Mouse (Mus musculus): ENCODE measurements around the gene Cdkn3. TPM values are rescaled to one million over a fixed set of nuclear protein-coding genes. Genes with fewer than 3 reads are reported as not detected.
A peak's percentile ranks its signal among the peaks of the same experiment; 100 is the strongest.

Cdkn3 gene
- 50.1 and 57.5 TPM in 2 replicates for polyA plus RNA-seq (2014; fragmentation: Nextera tagmentation; extraction: Ambion mirVana)

DNA sequence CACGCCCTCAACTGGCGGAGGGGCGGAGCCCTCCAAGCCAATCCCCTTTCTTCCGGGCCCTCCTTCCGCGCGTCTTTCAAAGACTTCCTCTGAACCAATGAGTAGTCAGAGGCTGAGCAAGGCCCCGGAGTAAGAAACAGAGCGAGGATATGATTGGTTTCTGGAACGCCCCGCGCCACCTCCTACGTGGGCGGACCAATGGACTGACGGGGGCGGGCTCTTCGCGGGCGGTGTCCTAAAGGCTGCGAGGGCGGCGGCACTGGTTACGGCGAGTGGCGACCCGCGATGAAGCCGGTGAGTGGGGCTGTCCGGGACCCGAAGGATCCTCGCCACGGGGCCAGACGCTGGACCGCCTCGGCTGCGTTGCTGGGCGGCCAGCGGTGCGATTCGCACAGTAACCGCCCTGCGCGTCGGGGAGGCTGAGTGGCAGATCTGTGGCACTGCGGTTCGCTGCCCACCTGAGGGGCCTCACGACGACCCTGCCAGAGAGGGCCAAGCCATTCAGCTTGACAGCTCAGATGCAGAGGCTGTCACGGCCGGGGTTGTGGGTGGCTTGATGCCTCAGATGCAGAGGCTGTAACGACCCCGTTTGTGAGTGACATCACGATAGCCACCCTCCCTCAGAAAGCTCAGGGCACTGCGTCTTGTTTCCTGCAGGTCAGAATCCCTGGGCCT is at the start of gene Cdkn3:
Cdkn3 (plus strand) TSS at position 187 of the 675 bp plus-strand sequence.
- Histone ChIP-seq H3K9ac (ENCODE audit: low read length) (peak within 1 kb of the TSS; percentile 83), H3K9me3 (ENCODE audit: control insufficient read depth, low read length) (no peaks in the 10 kb centered on the region), H3K4me2 (ENCODE audit: low read length) (peak within 1 kb of the TSS; percentile 90), H3K4me3 (ENCODE audit: control insufficient read depth in 1 of 2, insufficient read depth in 1 of 2, low read depth in 1 of 2, low read length in 2 of 2) (peak within 1 kb of the TSS; percentile 68 to 82), H3K27me3 (ENCODE audit: control insufficient read depth, insufficient read depth, low read length) (no peaks in the 10 kb centered on the region), H3K4me1 (ENCODE audit: control insufficient read depth in 2 of 2, insufficient read depth in 2 of 2, low read length in 2 of 2) (peaks cover 2 to 13% of the 10 kb centered on the region in 2 experiments; a peak in 2 of 4 replicates), H3K27ac (replicated peaks in 1 of 2; ENCODE audit: control insufficient read depth in 1 of 2, insufficient read depth in 1 of 2, low read depth in 2 of 2, low read length in 2 of 2) (no peak within 1 kb of the TSS), H3K36me3 (ENCODE audit: control insufficient read depth, insufficient read depth, low read length) (peaks cover 11% of the 10 kb centered on the region; the same call in 1 of the 2 replicates)
- ATAC-seq (ENCODE audit: insufficient number of reproducible peaks, insufficient read depth, low FRiP score, low read depth), result peak; percentile 99
- WGBS, result under 1% methylated on average over 54 of the region's 54 CpGs

DNA sequence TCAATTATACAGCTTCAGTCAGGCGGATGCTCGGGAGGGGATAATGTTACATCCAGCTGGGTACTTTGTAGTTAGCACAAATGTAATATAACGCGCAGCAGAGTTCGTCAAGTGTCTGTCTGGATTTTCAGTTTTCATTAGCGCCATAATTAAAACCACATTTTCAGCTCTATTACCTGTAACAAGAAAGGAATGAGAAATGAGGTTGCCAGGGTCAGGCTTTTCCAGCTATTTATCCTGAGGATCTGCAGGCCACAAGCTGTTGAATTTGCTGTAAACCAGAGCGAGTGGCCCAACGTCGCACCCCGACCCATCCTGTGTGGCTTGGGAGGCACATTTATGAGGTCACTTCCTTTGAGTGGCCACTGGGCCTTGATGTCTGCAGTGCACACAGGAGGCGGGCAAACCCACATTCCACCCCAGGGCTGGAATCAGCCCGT is 41.8 kb upstream of the Cdkn3 start:
- WGBS, result 69% methylated on average over 12 of the region's 12 CpGs
- Histone ChIP-seq H3K27me3 (ENCODE audit: control insufficient read depth, insufficient read depth, low read length) (no peaks in the 10 kb centered on the region), H3K4me3 (ENCODE audit: control insufficient read depth in 1 of 2, insufficient read depth in 1 of 2, low read depth in 1 of 2, low read length in 2 of 2) (no peak overlapping the region), H3K27ac (replicated peaks in 1 of 2; ENCODE audit: control insufficient read depth in 1 of 2, insufficient read depth in 1 of 2, low read depth in 2 of 2, low read length in 2 of 2) (no peak overlapping the region), H3K9me3 (ENCODE audit: control insufficient read depth, low read length) (no peaks in the 10 kb centered on the region), H3K4me2 (ENCODE audit: low read length) (no peak overlapping the region), H3K9ac (ENCODE audit: low read length) (no peak overlapping the region), H3K36me3 (ENCODE audit: control insufficient read depth, insufficient read depth, low read length) (no peaks in the 10 kb centered on the region), H3K4me1 (ENCODE audit: control insufficient read depth in 2 of 2, insufficient read depth in 2 of 2, low read length in 2 of 2) (no peaks in the 10 kb centered on the region)
- no peak for ATAC-seq (ENCODE audit: insufficient number of reproducible peaks, insufficient read depth, low FRiP score, low read depth)

DNA sequence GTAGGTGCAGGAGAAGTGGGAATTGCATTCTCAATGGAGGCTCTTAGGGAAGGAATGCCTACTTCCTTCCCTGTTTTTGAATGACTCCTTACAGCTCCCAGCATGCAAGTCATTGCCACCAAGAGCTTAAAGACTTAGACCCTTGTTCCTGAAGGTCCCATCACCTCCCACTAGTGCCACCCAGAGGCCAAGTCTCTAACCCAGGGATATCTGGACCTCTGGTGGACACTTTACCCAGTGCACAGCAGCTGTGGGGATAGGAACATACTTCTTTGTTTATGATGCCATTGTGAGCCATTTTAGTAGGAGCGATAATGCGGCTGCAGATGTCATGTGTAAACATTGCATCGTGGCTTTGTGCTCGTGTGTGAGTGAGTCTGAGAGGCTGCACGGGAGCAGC is 38.3 kb upstream of the Cdkn3 start:
- no peak overlapping the region for H3K27ac ChIP-seq (replicated peaks in 1 of 2; ENCODE audit: control insufficient read depth in 1 of 2, insufficient read depth in 1 of 2, low read depth in 2 of 2, low read length in 2 of 2)
- no peak for ATAC-seq (ENCODE audit: insufficient number of reproducible peaks, insufficient read depth, low FRiP score, low read depth)
- no peak overlapping the region for H3K4me3 ChIP-seq (ENCODE audit: control insufficient read depth in 1 of 2, insufficient read depth in 1 of 2, low read depth in 1 of 2, low read length in 2 of 2)
- H3K4me1 ChIP-seq (ENCODE audit: control insufficient read depth in 2 of 2, insufficient read depth in 2 of 2, low read length in 2 of 2), result no peaks in the 10 kb centered on the region
- H3K9ac ChIP-seq (ENCODE audit: low read length), result no peak overlapping the region
- no peaks in the 10 kb centered on the region for H3K9me3 ChIP-seq (ENCODE audit: control insufficient read depth, low read length)
- WGBS, result 65% methylated on average over 5 of the region's 5 CpGs
- H3K4me2 ChIP-seq (ENCODE audit: low read length), result no peak overlapping the region
- H3K27me3 ChIP-seq (ENCODE audit: control insufficient read depth, insufficient read depth, low read length), result no peaks in the 10 kb centered on the region
- H3K36me3 ChIP-seq (ENCODE audit: control insufficient read depth, insufficient read depth, low read length), result no peaks in the 10 kb centered on the region

DNA sequence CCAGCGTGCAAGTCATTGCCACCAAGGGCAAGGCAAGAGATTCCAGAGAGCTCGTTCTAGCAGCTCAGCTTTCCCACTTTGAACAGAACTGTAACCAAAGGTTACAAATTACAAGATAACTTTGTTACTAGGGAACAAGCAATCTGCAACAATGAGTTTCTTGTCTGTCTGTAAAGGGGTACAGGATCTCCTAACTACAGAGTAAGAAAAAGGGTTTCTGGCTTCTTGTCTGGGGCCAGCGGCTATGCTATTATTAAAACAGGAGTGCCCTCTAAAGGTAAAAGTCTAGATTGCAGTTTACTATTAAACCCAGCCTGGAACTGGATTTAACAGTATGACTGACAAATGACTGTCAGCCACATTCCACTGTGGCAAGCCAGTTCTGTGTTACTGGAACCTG is 36.5 kb upstream of the Cdkn3 start:
- no peak overlapping the region for H3K4me2 ChIP-seq (ENCODE audit: low read length)
- no peaks in the 10 kb centered on the region for H3K4me1 ChIP-seq (ENCODE audit: control insufficient read depth in 2 of 2, insufficient read depth in 2 of 2, low read length in 2 of 2)
- H3K9me3 ChIP-seq (ENCODE audit: control insufficient read depth, low read length), result no peaks in the 10 kb centered on the region
- no peak overlapping the region for H3K27ac ChIP-seq (replicated peaks in 1 of 2; ENCODE audit: control insufficient read depth in 1 of 2, insufficient read depth in 1 of 2, low read depth in 2 of 2, low read length in 2 of 2)
- no peak for ATAC-seq (ENCODE audit: insufficient number of reproducible peaks, insufficient read depth, low FRiP score, low read depth)
- WGBS, result 33% methylated on average over 3 of the region's 3 CpGs
- H3K27me3 ChIP-seq (ENCODE audit: control insufficient read depth, insufficient read depth, low read length), result no peaks in the 10 kb centered on the region
- H3K4me3 ChIP-seq (ENCODE audit: control insufficient read depth in 1 of 2, insufficient read depth in 1 of 2, low read depth in 1 of 2, low read length in 2 of 2), result no peak overlapping the region
- no peak overlapping the region for H3K9ac ChIP-seq (ENCODE audit: low read length)
- no peaks in the 10 kb centered on the region for H3K36me3 ChIP-seq (ENCODE audit: control insufficient read depth, insufficient read depth, low read length)

DNA sequence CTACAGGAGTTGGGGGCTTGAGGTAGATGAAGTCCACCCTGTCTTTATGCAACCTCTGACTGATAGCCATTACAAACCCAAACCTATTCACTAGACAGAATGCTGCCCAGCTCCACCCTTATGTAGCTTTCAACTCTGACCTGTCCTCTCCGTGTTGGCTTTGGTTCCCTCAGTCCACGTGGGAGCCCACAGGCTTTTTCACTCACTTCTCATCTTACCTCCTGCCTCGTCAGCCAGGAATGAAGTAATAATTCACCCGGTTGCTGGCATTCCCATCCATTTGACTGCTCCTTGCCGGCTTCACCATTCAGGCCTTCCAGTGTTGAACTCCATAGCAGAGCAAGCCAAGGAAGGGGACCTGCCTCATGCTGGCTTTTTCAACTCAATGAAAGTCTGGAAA is 35.4 kb upstream of the Cdkn3 start:
- H3K9ac ChIP-seq (ENCODE audit: low read length), result no peak overlapping the region
- H3K36me3 ChIP-seq (ENCODE audit: control insufficient read depth, insufficient read depth, low read length), result no peaks in the 10 kb centered on the region
- H3K9me3 ChIP-seq (ENCODE audit: control insufficient read depth, low read length), result no peaks in the 10 kb centered on the region
- WGBS, result 54% methylated on average over 5 of the region's 5 CpGs
- no peaks in the 10 kb centered on the region for H3K4me1 ChIP-seq (ENCODE audit: control insufficient read depth in 2 of 2, insufficient read depth in 2 of 2, low read length in 2 of 2)
- H3K4me3 ChIP-seq (ENCODE audit: control insufficient read depth in 1 of 2, insufficient read depth in 1 of 2, low read depth in 1 of 2, low read length in 2 of 2), result no peak overlapping the region
- H3K4me2 ChIP-seq (ENCODE audit: low read length), result no peak overlapping the region
- no peak overlapping the region for H3K27ac ChIP-seq (replicated peaks in 1 of 2; ENCODE audit: control insufficient read depth in 1 of 2, insufficient read depth in 1 of 2, low read depth in 2 of 2, low read length in 2 of 2)
- ATAC-seq (ENCODE audit: insufficient number of reproducible peaks, insufficient read depth, low FRiP score, low read depth), result no peak
- no peaks in the 10 kb centered on the region for H3K27me3 ChIP-seq (ENCODE audit: control insufficient read depth, insufficient read depth, low read length)

DNA sequence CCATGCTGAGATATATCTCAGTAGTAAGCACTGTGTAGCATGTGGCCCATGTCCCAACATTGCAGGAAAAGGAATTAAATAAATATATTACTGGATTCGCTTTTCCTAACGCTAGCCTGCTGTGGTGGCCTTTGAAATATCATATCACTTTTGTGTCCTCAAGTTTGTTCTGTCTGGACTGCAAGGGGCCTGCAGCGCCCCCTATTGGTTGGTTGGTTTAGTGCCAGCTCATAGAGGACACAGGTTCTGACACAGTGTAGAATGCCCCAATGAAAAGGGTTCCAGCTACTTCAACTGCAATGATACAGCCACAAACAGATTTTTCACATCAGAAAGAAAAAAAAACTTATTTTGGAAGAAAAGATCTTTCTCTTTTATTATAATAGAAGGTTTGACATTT is 34.6 kb upstream of the Cdkn3 start:
- no peaks in the 10 kb centered on the region for H3K4me1 ChIP-seq (ENCODE audit: control insufficient read depth in 2 of 2, insufficient read depth in 2 of 2, low read length in 2 of 2)
- H3K36me3 ChIP-seq (ENCODE audit: control insufficient read depth, insufficient read depth, low read length), result no peaks in the 10 kb centered on the region
- 52% methylated on average over 3 of the region's 3 CpGs for WGBS
- no peak overlapping the region for H3K27ac ChIP-seq (replicated peaks in 1 of 2; ENCODE audit: control insufficient read depth in 1 of 2, insufficient read depth in 1 of 2, low read depth in 2 of 2, low read length in 2 of 2)
- H3K4me2 ChIP-seq (ENCODE audit: low read length), result no peak overlapping the region
- no peak overlapping the region for H3K9ac ChIP-seq (ENCODE audit: low read length)
- no peaks in the 10 kb centered on the region for H3K27me3 ChIP-seq (ENCODE audit: control insufficient read depth, insufficient read depth, low read length)
- no peak overlapping the region for H3K4me3 ChIP-seq (ENCODE audit: control insufficient read depth in 1 of 2, insufficient read depth in 1 of 2, low read depth in 1 of 2, low read length in 2 of 2)
- no peak for ATAC-seq (ENCODE audit: insufficient number of reproducible peaks, insufficient read depth, low FRiP score, low read depth)
- no peaks in the 10 kb centered on the region for H3K9me3 ChIP-seq (ENCODE audit: control insufficient read depth, low read length)

DNA sequence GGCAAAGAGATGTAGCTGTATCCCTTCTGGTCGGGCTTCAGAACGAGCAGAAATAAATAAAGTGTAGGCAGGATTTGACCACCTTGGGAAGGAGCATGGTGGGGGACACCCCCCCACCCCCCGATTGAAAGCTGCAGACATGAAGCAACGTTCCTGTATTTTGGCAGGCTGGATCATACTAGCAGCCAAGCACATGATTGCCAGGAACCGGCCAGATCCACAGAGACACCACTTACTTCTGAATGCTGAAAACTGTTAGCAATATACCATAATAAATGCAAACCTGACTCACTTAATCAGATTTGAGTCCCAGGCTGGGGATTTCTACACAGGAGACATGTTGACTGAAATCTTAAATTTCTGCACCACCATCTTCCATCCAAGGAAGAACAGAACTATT is 26.1 kb upstream of the Cdkn3 start:
- H3K9me3 ChIP-seq (ENCODE audit: control insufficient read depth, low read length), result no peaks in the 10 kb centered on the region
- H3K4me3 ChIP-seq (ENCODE audit: control insufficient read depth in 1 of 2, insufficient read depth in 1 of 2, low read depth in 1 of 2, low read length in 2 of 2), result no peak overlapping the region
- no peak overlapping the region for H3K9ac ChIP-seq (ENCODE audit: low read length)
- no peaks in the 10 kb centered on the region for H3K36me3 ChIP-seq (ENCODE audit: control insufficient read depth, insufficient read depth, low read length)
- H3K27ac ChIP-seq (replicated peaks in 1 of 2; ENCODE audit: control insufficient read depth in 1 of 2, insufficient read depth in 1 of 2, low read depth in 2 of 2, low read length in 2 of 2), result no peak overlapping the region
- ATAC-seq (ENCODE audit: insufficient number of reproducible peaks, insufficient read depth, low FRiP score, low read depth), result no peak
- no peak overlapping the region for H3K4me2 ChIP-seq (ENCODE audit: low read length)
- WGBS, result 72% methylated on average over 5 of the region's 5 CpGs
- no peaks in the 10 kb centered on the region for H3K4me1 ChIP-seq (ENCODE audit: control insufficient read depth in 2 of 2, insufficient read depth in 2 of 2, low read length in 2 of 2)
- H3K27me3 ChIP-seq (ENCODE audit: control insufficient read depth, insufficient read depth, low read length), result no peaks in the 10 kb centered on the region

Data from heart, embryonic 14.5 days (tissue).